Comparison of ENCODE assay signal across 22 mouse cellular contexts in the genomic region with DNA sequence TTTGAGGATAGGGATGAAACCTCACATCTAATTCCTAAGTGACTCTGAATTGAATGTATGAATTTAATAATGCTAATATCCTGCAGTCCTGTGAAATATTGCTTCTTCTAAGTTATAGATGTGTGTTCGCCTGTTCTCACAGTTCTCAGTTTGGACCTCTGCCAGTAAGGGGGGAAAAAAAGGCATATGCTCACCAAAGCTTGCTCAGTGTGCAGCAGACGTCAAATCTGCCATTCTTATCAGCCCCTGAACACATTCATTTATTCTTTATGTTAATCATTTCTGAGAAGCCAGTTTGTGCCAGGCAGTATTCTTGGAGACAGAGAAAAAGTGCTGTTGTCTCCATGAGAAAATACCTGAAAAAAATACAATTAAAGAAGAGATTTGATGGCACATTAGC.
DNase-seq lines count a peak whose midpoint lies in the region; ATAC-seq and TF ChIP-seq lines count a peak whose summit lies in the region.
"Had no signal": no experiment of that assay in that cellular context is flagged by ENCODE, and none has a peak within 500 bp of the region (broad histone marks: within the 10 kb centered on the region; RNA-seq: fewer than 3 reads in every experiment).

No protein-coding gene starts in this region.

- no peaks in the 10 kb centered on the region for H3K27me3 ChIP-seq in forebrain, embryonic 14.5 days (replicated peaks; ENCODE audit: control insufficient read depth, insufficient read depth, low read length)
- no peaks in the 10 kb centered on the region; the same call in 1 of the 2 replicates for H3K27me3 ChIP-seq in forebrain, embryonic 12.5 days
- no peaks in the 10 kb centered on the region for H3K27me3 ChIP-seq in MEL (ENCODE audit: control insufficient read depth in 1 of 2, insufficient read depth in 2 of 2, low read length in 2 of 2)
- H3K27me3 ChIP-seq: embryonic facial prominence, embryonic 12.5 days; liver, embryonic 13.5 days; lung, embryonic 15.5 days; megakaryocyte, embryonic 14.5 days; Patski had no signal

- H3K4me2 ChIP-seq in forebrain, embryonic 14.5 days (ENCODE audit: low read length): no peak overlapping the region
- H3K4me2 ChIP-seq in forebrain, embryonic 12.5 days: no peak overlapping the region
- H3K4me2 ChIP-seq: embryonic facial prominence, embryonic 12.5 days; liver, embryonic 13.5 days; lung, embryonic 15.5 days had no signal

- no peak for TF ChIP-seq EP300 in MEL (IDR thresholded peaks at IDR 0.05; ENCODE audit: low read depth in 1 of 2, low read length in 2 of 2)

- no peaks in the 10 kb centered on the region for H3K9me3 ChIP-seq in forebrain, embryonic 14.5 days (replicated peaks; ENCODE audit: control insufficient read depth, low read length)
- H3K9me3 ChIP-seq in forebrain, embryonic 12.5 days: no peaks in the 10 kb centered on the region
- no peaks in the 10 kb centered on the region for H3K9me3 ChIP-seq in MEL (replicated peaks; ENCODE audit: insufficient read depth, low read length)
- H3K9me3 ChIP-seq: embryonic facial prominence, embryonic 12.5 days; heart, embryonic 10.5 days; liver, embryonic 13.5 days; lung, embryonic 15.5 days had no signal

- no peak overlapping the region for H3K9ac ChIP-seq in forebrain, embryonic 14.5 days (ENCODE audit: low read length)
- H3K9ac ChIP-seq in forebrain, embryonic 12.5 days: no peak overlapping the region
- no peak overlapping the region for H3K9ac ChIP-seq in MEL (ENCODE audit: control insufficient read depth, low read depth, low read length, poor library complexity, severe bottlenecking)
- H3K9ac ChIP-seq: embryonic facial prominence, embryonic 12.5 days; liver, embryonic 13.5 days; lung, embryonic 15.5 days had no signal

- TF ChIP-seq POLR2A in MEL (IDR thresholded peaks at IDR 0.05; ENCODE audit: control insufficient read depth in 1 of 2, insufficient read depth in 1 of 2, low read depth in 1 of 2, low read length in 2 of 2, poor library complexity in 1 of 2): no peak

- no peak overlapping the region for H3K4me3 ChIP-seq in forebrain, embryonic 14.5 days (ENCODE audit: low read depth, low read length)
- no peak overlapping the region for H3K4me3 ChIP-seq in forebrain, embryonic 12.5 days (replicated peaks)
- no peak overlapping the region for H3K4me3 ChIP-seq in layer of hippocampus, adult 2 months
- H3K4me3 ChIP-seq in MEL (ENCODE audit: control insufficient read depth in 1 of 2, insufficient read depth in 1 of 2, low read depth in 2 of 2, low read length in 2 of 2): no peak overlapping the region
- H3K4me3 ChIP-seq: embryonic facial prominence, embryonic 12.5 days; erythroblast, embryonic 14.5 days; gastrocnemius, adult 2 months; heart, embryonic 10.5 days; liver, embryonic 13.5 days; lung, embryonic 15.5 days; megakaryocyte, embryonic 14.5 days had no signal

- H3K79me2 ChIP-seq in MEL (ENCODE audit: control insufficient read depth, insufficient read depth, low read length, poor library complexity): no peaks in the 10 kb centered on the region

- H3K4me1 ChIP-seq in forebrain, embryonic 14.5 days (ENCODE audit: control insufficient read depth, insufficient read depth, low read length): peaks cover 4% of the 10 kb centered on the region
- peaks cover 13% of the 10 kb centered on the region for H3K4me1 ChIP-seq in forebrain, embryonic 12.5 days
- no peaks in the 10 kb centered on the region for H3K4me1 ChIP-seq in MEL (ENCODE audit: control insufficient read depth in 1 of 2, insufficient read depth in 2 of 2, low read length in 2 of 2)
- H3K4me1 ChIP-seq: liver, embryonic 13.5 days; lung, embryonic 15.5 days; megakaryocyte, embryonic 14.5 days had no signal

- no peaks in the 10 kb centered on the region for H3K36me3 ChIP-seq in forebrain, embryonic 14.5 days (ENCODE audit: control insufficient read depth, insufficient read depth, low read length)
- H3K36me3 ChIP-seq in forebrain, embryonic 12.5 days (replicated peaks): no peaks in the 10 kb centered on the region
- H3K36me3 ChIP-seq in MEL (ENCODE audit: control insufficient read depth in 1 of 2, insufficient read depth in 2 of 2, low read length in 2 of 2): no peaks in the 10 kb centered on the region
- H3K36me3 ChIP-seq: embryonic facial prominence, embryonic 12.5 days; heart, embryonic 10.5 days; liver, embryonic 13.5 days; lung, embryonic 15.5 days had no signal

- TF ChIP-seq CTCF in layer of hippocampus, adult 2 months (conservative IDR thresholded peaks at IDR 0.05): no peak
- no peak for TF ChIP-seq CTCF in MEL (IDR thresholded peaks at IDR 0.05 in 2 of 3, conservative IDR thresholded peaks at IDR 0.05 in 1 of 3; ENCODE audit: control insufficient read depth in 1 of 3, insufficient read depth in 1 of 3, low read depth in 2 of 3, low read length in 3 of 3, poor library complexity in 1 of 3, severe bottlenecking in 1 of 3)

- DNase-seq in forebrain, embryonic 14.5 days (ENCODE audit: low spot score): peak; percentile 86
- DNase-seq in layer of hippocampus, adult 2 months (ENCODE audit: low spot score in 2 of 2): peak; percentile 30 to 49
- no peak for DNase-seq in layer of hippocampus, postnatal 36 days
- DNase-seq in MEL (ENCODE audit: low read depth, low spot score): peak; percentile 2
- DNase-seq in brain, embryonic 18.5 days (ENCODE audit: low read depth, low spot score): peak; percentile 49
- DNase-seq in heart, adult 11 months: no peak
- no peak for DNase-seq in spleen, adult 12 weeks (ENCODE audit: low spot score)
- DNase-seq: adrenal gland, postnatal 36 days; cerebellum, adult 9-11 months; kidney, adult 11 months; kidney, postnatal 10 days; liver, embryonic 13.5 days; lung, postnatal 36 days had no signal

- TF ChIP-seq RAD21 in MEL (IDR thresholded peaks at IDR 0.05; ENCODE audit: low read depth, low read length): no peak

- peak; percentile 61; the same call in 1 of the 2 replicates for ATAC-seq in forebrain, embryonic 14.5 days
- no peak for ATAC-seq in forebrain, embryonic 12.5 days (ENCODE audit: low FRiP score)
- ATAC-seq: Patski had no signal

- 24% methylated on average over 2 of the region's 2 CpGs for WGBS in forebrain, embryonic 14.5 days
- WGBS in forebrain, embryonic 12.5 days: 50% methylated on average over 2 of the region's 2 CpGs

- no peak overlapping the region for H3K27ac ChIP-seq in forebrain, embryonic 14.5 days (ENCODE audit: low read depth, low read length)
- H3K27ac ChIP-seq in forebrain, embryonic 12.5 days: no peak overlapping the region
- H3K27ac ChIP-seq in layer of hippocampus, adult 2 months: peak overlapping the region; percentile 36; the same call in 1 of the 2 replicates
- no peak overlapping the region for H3K27ac ChIP-seq in MEL (ENCODE audit: control insufficient read depth, low read depth, low read length)
- H3K27ac ChIP-seq: embryonic facial prominence, embryonic 12.5 days; gastrocnemius, adult 2 months; heart, embryonic 10.5 days; liver, embryonic 13.5 days; lung, embryonic 15.5 days; stomach, postnatal 0 days had no signal

TF ChIP-seq in MEL, 35 proteins besides CTCF, POLR2A, EP300 and RAD21:
- TF ChIP-seq E2F4 (IDR thresholded peaks at IDR 0.05; ENCODE audit: borderline replicate concordance, low read depth, low read length) (no peak), MAZ (IDR thresholded peaks at IDR 0.05; ENCODE audit: low read depth, low read length) (no peak)

Comparison
In these comparisons a context has a peak if more than half of its experiments do, and no peak if none do; other contexts are left out.
1. DNase-seq: peak in forebrain, embryonic 14.5 days (single experiment), layer of hippocampus, adult 2 months (2 of 2), MEL (single experiment) and brain, embryonic 18.5 days (single experiment); none in layer of hippocampus, postnatal 36 days (0 of 2), heart, adult 11 months (single experiment) and spleen, adult 12 weeks (single experiment).